Mouse (Mus musculus) layer of hippocampus, postnatal 14 days (tissue): ENCODE results near the gene Tmem159. TPM values are rescaled to one million over a fixed set of nuclear protein-coding genes. Genes with fewer than 3 reads are reported as not detected.

Experiments used
- DNase-seq, 2 experiments: peaks; one replicate each; pipeline ENCODE4 v3.0.0; 2021 to 2022; ENCODE audit warnings: low spot score in 2 of 2, mixed read lengths in 1 of 2
- total RNA-seq, 2 experiments: library from RNA; stranded (reverse); gene quantifications; 2 replicates each; pipeline ENCODE4 v1.2.3; 2021

Tmem159 gene
- total RNA-seq, 2 experiments from 2014 or later: 16.3 to 17.0 TPM

DNA sequence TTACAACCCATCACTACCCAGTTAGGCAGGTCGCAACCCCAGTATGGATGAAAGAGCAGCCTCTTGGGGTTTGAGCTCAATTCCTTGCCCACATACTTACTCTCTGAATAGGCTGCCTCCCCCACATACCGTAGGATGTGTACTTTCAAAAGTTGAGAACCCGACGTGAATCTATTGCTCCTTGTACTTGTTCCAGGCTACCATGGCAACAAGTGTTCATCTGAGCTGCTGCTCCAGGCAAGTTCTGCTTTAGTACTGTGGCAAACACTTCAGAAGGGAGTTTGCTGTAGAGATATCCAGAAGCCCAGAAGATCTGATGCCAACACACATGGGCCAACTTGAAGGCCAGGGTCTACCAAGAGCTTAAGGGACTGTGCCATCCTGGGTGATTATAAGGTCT is 26.8 kb downstream of the Tmem159 start:
- peak in 1 of 2 experiments; percentile 50 for DNase-seq

DNA sequence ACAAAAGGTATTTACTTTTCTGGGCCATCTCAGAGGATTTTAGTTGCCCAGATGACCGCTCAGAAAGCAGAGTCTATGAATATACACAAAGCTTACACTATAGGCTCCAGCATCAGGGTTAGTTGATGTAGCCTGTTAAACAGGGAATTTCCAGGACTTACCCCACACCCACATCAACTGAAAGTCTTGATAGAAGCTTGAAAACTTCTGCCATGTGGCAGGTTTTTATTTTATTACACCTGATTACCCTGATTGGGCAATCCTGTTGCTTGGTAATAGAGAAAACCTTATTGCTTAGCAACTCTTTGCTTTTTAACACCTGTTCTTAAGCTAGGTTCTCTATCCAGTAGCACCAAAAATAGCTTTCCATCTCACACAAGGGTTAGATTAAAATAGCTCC is 40.6 kb downstream of the Tmem159 start:
- no peak for DNase-seq

DNA sequence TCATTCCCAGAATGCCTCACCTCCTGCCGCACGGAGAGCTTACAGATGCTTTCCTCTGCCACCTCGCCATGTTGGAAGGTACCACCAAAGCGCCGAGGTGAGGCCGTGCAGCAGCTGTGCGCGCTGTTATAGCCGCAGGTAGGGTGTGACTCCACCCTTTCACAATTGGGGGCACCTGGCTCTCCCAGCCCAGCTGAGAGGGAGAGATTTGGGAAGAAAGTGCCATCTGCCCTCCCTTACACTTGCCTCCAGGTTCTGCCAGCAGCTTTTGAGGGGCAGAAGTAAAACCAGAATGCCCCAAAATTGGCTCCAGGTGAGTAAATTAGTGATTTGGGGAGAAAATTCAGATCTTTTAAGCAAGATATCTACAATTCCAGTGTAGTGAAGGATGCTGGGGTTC is 43.0 kb downstream of the Tmem159 start, which contains the start of gene Zp2:
Gene Zp2 (minus strand): TSS at position 101 of the 400 bp plus-strand sequence.
- DNase-seq: no peak

DNA sequence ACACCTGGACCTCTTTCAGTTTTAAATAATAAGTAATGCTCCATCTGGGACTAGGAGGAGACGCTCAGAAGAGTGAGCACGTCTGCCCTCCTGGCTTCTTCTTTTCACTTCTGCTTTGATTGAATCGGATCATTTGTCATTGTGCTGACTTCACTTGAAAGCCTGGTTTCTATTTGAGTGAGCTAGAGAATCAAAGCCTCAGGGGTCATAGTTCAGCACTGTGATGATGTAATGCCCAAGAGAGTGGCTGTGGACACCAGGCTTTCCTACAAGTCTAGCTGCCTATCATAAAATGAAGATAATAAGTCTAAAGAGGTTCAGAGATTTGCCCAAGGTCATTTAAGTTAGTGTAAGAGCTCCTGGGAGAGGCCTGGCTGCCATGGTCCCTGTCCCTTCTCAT is 48.1 kb downstream of the Tmem159 start:
- no peak for DNase-seq

DNA sequence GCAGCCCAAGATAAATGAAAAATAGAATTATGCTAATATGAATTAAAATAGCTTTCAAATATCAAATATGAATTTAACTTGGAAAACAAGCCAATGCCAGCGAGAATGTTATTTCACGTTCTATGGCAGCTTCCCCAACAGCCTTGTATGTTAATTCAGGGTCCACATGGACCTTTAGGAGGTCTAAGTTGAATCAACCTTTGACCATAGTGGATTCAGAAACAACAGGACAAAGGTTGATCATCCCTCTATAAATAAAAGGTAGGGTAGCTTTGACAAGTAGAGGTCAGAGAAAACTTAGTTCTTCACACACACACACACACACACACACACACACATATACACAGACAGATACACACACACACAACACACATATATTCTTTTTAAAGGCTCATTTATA is 48.7 kb downstream of the Tmem159 start:
- DNase-seq: no peak

DNA sequence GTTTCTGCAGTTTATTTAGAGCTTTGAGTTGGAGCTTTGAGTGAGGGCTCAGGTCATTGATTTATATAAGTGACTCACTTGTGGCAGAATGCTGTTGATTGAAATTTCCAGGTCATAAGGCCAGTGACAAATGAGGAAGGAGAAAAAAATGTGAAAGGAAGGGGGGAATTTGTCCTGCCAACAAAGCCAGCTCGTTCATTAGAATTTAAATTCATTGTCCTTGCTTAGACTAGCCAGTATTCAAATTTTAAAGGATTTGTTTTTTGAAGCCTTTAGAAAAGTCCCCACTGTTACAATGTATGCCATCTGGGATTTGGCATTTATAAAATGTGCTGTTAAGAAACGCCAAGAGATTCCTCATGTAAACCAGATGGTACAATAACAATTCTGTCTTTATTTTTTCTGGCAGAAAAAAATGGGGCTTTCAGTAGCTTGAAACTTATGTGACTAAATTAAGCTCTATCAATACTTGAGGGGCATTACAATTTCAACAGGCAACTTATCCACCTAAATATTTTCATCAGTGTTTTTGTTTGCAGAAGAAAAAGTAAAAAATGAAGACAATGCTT is 54.8 kb downstream of the Tmem159 start:
- peak in 1 of 2 experiments; percentile 75 for DNase-seq

DNA sequence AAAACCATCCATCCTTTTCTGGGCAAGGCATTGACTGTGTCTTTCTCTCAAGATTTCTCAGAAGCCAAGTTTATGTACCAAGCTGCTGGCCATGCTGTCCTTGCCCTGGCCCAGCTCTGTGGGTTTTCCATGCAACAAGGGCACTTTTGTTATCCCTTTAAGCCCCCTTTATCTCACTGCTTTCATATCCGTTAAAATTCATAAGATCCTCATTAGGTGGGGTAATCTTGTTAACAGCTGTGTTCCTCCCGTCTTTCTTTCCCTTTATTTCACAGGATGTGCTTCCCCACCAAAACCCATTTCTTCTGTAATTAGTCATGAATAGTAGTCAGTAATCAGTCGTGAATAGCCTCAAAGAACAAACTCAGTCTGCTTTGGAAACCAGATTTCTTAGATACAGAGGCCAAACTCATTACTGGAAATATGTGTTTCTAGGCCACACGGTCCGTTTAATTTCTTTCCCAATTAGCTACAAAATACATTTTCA is 55.5 kb downstream of the Tmem159 start:
- no peak for DNase-seq

DNA sequence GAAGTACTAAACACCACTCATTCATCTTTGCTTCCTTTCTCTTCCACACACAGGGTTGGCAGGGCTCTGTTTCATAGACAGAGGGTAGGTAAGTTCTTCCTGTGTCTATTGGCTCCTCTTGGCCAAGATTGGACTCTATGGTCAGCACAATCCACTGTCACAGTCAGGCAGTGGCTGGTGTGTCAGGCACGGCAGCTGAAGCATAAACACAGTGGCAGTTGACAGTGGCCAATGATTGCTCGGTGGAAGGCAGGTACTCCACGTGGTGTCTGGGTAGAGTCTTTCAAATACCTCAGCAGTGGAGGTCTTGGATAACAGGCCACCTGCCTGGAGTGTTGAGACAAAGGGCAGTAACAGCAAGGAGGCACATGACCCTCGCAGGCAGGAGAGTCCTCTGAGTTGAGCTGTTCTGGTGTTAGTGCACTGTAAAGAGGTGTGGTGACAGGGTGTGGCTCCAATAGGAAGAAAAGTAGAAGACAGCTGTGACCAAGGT is 56.0 kb downstream of the Tmem159 start:
- DNase-seq: no peak

DNA sequence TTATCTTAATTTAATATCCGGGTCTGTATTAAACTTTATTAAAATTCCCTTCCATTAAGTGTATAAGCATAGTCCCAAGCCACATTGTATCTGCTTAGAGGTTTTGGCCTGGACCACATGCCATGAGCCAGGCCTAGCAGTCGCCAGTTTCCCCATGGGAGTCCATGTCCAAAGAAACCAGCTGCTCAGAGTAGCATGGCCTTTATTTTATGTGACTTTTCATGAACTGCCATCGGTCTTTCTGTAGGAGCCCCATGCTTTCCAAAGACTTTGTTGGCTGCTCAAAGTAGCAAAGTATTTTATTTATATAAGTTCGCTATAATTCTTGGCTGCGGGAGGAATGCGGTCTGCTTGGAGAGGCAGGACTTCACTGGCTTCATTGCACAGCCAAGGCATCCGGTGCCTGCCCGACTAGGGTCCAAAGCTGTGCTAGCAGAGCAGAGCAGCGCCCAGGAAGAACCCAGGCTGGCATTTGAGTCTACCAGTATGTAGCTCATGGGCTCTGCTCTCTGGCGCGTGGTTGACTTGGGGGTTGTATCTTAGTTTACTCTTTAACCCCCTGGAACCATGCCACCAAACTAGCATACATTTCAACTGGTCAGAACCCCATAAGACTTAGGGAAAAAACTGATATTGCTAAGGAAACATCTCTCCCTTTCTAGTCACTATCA is 61.6 kb downstream of the Tmem159 start:
- DNase-seq: no peak

Other genes with a start within 250 kb of the Tmem159 start
- 10 to 100 TPM in 1 of 2 experiments, 1 to 10 TPM in 1; 9.7 to 10.3 TPM for gene Lyrm1, start 206.5 kb upstream of the Tmem159 start, total RNA-seq
- 10 to 100 TPM; 21.0 to 22.3 TPM for gene Dcun1d3, start 206.1 kb upstream of the Tmem159 start, total RNA-seq
- gene Dnah3, start 7.1 kb upstream of the Tmem159 start, total RNA-seq: under 1 TPM; 0.38 to 0.62 TPM
- under 1 TPM; 0.21 to 0.41 TPM for gene Zp2, start 42.9 kb downstream of the Tmem159 start, total RNA-seq
- gene Anks4b, start 71.5 kb downstream of the Tmem159 start, total RNA-seq: under 1 TPM; 0.65 to 0.79 TPM
- 100 to 1,000 TPM; 479 to 510 TPM for gene Crym, start 99.8 kb downstream of the Tmem159 start, total RNA-seq
- gene Abca14, start 101.6 kb downstream of the Tmem159 start, total RNA-seq: not detected
- not detected for gene Abca15, start 226.3 kb downstream of the Tmem159 start, total RNA-seq